Mouse (Mus musculus) regulatory T cell (primary cell): ENCODE data around the gene Tulp1.
"Not testable (repeated sequence)": the region's sequence is repeated elsewhere in the genome, so short reads cannot be mapped to it uniquely, and the experiment has no call there.

Experiments
- in situ Hi-C: fragments of 300-600 bp; cut with MboI, MseI; formaldehyde crosslinking; loops from one replicate; pipeline ENCODE4 v1.15.1; 2025; ENCODE audit warnings: high pct_unique_total_duplicates

Tulp1 gene

DNA sequence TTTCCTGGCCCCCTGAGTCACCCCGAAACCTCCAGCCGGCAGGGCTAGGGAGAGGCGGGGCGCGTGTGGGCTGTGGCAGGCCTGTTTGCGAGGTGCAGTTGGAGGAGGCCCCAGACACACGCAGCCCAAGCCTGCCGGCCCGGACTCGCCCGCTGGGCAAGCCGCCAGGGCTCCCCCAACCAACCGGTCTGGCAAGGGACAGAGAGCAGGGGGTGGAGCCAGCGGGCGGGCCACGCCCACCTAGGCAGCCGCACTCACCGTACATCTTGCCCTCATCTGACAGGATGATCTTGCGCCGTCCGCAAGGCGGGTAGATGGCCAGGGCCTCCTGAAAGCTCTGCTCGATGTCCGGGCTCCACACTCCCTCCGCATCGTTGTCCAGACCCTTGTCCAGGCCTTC is 23.9 kb downstream of the Tulp1 start:
- in situ Hi-C loops, result no loop called here

DNA sequence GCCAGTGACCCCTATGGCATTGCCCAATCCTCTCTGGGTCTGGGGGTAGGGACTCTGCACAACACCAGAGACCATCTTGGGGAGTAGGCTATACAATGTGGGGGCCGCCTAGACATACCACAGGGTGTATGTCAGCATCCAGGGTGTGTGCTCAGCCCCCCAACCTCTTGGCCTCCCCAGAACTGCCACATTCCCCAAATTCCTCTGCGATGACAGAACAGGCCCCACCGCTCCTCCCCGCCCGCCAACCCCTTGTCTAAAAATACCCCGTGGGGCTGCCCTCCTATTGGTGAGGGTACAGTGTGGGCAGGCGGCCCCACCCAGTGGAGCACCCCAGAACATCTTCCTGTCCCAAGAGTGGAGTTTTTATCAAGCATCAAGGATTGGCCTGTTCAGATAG is 24.4 kb downstream of the Tulp1 start:
- in situ Hi-C loops, result no loop called here

DNA sequence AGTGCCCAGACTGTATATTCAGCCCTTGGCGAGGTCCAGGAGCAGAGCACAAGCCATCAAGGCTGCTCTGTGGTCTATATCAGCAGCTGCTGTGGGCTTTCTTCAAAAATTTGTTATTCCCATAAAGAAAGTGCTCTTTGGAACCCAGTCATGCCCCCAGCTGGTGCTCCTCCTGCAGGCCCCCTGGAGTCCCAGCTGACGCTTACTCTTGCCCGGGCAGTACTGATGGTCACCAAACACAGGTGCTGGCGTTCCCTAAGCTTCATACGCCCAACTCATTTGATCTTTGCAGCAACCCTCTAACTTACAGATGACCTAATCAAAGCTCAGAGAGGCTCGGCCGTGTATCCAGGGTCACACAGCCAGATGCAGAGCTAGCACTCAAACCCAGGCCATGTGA is 27.5 kb downstream of the Tulp1 start:
- in situ Hi-C loops, result no loop called here

DNA sequence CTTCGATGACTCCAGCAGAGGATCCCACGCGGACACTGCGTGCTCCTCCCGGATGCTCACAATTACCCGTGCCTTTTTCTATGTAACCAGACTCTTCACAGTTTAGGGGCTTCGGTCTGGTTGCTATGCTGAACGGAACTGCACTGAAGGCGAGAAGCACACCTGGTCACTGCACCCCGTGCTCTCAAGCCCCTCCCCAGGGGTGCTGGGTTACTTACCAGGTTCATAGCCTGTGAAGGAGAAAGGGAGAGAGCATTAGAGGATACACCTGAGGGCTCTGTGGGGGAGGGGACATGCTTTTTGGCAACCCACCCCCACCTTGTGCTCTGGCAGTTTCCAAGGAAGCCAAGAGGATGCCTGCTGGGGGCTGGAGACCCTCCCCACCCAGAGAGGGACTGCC is 29.8 kb downstream of the Tulp1 start:
- in situ Hi-C loops, result no loop called here

DNA sequence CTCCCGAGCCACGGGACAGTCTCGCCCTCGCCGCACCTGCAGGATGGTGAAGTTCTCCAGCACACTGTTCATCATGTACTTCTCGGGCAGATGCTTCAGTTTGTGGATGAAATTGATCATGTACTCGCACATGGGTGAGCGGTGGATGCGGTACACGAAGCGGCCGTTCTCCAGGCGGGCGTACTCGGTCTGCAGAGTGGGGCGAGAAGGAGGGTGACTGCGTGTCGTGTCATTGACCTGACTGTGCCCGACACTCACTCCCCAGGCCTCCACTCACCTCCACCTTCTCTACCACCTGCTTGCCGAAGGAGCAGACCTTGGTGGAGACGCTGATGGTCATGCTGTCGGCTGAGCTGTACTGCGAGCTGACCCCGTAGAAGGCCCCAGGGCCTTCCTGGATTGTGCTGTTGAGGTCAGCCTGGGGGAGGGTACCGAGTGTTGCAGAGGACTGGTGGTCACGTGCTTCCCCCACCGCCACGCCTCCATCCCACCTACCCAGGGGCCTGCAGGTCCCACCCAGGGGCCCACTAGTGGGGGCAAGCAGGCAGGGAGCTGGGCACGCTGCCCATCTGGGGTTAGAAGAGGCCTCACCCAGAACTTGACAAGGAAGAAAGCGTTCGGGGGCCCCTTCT is 32.0 kb downstream of the Tulp1 start:
- in situ Hi-C loops, result no loop called here

DNA sequence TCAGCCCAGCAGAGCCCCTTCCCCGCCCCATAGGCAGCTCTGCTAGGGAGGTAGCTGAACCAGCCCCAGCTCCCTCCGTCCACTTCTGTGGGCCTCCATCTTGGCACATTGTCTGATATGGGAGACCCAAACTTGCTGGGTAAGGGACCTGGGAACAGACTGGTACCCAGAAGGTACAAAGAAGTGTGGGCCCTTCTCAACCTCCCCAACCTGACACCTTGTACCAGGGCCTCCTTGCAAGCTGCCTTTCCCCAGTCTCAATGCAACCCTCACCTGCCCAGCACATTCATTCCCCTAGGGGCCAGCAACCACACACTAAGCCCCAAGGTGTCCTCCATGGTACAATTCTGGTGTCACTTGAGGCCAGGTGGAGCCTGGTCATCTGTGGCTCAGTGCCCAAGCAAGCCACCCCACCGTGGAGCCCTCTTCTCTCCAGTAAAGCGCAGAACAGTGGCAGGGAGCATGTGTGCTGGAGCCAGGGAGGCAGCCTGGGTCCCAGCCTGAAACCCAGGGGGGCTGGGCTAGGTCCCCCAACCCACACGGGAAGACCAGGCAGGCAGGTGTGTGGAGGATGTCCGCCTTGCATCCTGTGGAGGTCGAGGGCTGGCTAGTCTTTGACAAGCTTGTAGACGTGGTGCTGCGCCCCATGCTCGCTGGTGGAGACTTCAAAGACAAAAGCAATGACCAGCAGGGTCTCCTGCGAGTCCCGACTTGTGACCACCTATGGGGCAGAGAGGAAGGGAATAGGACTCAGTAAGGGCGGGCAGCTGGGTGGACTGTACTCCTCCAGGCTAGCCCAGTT is 32.7 kb downstream of the Tulp1 start:
- in situ Hi-C loops, result no loop called here

DNA sequence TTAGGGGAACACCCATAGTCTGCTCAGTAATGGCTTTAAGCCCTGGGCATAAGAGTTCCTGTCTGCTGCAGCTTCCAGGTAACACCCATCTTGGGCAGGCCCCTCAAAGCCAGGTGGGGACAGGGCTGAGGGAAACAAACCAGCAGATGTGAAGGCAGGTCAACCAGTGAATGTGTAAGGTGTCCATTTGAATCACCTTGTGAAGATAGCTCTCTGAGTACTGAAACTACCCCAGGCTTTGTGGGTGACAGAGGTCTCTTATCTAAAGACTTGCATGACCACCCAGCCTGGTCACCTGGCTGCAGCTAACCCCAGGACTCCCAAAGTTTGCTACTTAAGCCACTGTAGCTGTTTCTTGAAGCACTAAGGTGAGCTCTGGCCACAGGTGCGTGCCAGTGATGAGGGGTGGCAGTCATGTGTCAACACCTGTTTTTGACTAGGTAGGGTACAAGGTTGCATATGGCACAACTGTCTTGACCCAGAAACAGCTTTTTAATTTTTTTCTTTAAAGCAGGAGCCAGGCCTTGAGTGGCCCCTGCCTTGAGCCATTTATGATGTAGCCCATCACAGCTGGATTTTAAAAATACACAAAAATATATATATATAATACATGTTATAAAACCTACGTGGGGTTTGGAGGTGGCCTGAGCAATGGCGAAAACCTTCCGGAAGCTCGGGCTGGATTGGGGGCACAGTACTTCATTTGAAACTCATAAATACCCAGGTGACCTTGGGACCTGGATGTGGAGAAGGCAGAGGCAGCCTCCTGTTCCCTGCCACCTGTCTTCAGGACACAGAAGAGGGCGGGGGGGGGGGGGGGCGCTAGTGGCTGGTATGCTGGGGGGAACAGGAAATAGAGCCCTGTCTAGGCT is 33.5 kb downstream of the Tulp1 start:
- in situ Hi-C loops, result no loop called here

DNA sequence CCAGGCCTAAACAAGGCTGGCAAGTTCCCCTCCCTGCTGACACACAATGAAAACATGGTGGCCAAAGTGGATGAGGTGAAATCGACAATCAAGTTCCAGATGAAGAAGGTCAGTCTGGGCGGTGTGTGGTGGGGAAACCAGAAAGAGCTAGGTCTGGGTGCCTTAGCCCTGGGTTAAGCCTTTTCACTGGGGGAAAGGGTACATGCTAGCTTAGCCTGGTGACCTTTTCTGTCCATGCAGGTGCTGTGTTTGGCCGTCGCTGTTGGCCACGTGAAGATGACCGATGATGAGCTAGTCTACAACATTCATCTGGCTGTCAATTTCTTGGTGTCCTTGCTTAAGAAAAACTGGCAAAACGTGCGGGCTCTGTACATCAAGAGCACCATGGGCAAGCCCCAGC is 34.4 kb downstream of the Tulp1 start:
- in situ Hi-C loops, result not testable (repeated sequence)

DNA sequence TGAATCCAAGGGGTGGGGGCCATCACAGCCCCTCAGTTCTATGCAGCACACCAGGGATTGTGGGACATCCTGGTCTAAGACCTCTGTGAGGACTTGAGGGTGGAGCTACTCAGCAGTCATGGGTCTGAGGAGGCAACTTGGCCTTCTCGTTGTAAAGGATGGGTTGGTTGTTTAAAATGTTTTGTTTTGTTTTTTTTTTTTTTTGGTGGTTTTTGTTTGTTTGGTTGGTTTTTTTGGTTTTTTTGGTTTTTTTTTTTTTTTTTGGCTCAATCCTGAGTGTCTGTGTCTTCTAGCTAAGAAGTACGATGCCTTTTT is 34.8 kb downstream of the Tulp1 start:
- in situ Hi-C loops, result no loop called here

DNA sequence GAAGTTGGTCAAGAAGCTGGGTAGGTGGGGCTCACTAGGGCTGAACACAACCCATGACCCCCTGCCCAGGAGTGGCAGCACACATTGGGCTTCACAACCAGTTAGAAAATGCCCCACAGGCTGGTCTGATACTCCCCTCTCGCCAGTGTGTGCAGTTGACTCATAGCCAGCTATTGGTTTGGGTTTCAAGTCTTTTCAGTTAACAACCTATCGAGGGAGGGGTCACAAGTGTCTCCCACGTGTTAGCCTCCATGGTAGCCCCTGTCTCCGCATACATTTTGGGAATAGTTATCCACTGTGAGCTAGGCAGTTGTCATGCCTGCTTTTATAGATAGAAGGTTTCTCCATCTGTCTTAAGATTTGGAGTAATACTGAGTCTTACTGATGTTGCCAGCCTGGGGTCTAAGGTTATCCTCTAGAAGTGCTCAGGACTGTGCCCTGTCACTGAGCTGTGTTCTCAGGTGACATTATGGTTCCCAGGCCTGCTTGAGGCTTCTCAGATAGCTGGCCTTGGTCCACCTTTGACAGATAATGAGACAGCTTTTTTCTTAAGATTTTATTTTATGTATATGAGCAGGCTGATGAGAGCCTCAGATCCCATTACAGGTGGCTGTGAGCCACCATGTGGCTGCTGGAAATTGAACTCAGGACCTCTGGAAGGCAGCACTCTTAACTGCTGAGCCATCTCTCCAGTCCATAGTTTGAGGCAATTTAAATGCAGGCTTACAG is 35.4 kb downstream of the Tulp1 start:
- in situ Hi-C loops, result no loop called here

DNA sequence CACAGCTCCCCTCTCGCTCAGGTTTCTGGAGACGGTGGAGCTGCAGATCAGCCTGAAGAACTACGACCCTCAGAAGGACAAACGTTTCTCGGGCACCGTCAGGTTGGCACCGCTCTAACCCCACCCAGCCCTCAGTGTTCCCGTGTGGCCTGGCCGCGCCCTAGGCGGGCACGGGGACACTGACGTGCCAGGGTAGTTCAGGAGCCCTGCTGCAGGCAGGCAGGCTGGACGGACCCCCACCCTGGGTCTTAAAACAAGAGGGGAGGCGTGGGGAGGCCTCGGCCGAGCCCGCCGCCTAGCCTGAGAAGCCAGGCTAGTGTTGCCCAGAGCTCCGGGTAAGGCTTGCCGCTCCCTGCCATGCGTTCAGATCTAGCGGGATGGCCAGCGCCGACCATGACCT is 36.1 kb downstream of the Tulp1 start:
- in situ Hi-C loops, result no loop called here

DNA sequence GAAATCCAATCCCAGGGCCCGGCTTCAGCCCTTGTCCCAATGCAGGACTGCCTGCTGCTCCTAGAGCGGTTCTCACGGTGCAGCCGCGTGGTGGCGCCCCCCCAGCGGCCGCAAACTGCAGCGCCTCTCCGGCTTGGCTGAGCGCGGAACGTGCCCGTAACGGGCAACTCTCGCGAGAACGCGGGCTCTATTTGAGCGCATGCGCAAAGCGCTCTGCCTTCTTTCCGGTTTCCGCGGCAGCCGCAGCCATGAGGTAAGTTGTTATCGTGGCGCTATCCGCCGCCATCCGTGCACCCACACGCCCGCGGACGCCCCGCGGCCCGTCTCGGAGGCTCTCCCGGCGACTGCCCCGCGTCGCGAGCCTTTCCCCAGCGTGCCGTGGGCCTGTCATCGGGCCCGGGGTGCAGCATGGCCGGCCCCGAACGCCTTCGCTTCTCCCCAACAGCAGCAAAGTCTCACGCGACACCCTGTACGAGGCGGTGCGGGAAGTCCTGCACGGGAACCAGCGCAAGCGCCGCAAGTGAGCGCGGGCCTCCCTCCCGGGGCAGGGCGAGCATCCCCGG is 36.6 kb downstream of the Tulp1 start, which contains the start of gene Rpl10a:
Gene Rpl10a (plus strand): TSS at position 106 of the 563 bp plus-strand sequence.
- in situ Hi-C loops, result no loop called here

DNA sequence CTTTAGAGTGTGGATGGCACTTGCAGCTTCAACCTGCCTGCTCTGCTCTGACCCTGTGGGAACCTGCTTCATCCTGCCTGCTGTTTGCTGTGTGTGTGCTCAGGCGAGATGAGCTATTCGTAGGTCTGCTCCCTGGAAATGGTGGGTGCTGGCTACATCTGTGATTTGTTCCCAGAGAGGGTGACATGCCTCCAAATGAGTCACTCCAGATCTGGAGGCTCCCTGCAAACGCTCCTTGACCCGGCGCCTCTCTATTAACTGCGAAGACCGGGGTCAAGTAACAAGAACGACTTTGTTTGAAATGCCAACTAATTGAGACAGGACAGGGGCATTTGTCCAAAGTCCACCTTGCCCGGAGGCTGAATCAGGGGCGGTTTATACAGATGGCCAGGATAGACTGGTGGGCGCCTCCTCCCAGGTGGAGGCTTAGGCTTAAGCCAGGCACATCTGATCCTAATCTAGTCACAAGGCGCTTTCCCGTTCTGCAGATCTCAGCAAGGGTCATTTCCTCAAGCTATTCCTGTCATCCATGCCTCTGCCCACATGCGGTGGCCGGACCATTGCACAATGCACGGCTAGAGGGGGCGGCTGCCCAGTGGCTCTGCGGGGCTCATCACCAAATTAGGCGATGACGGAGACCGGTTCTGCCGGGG is 37.2 kb downstream of the Tulp1 start:
- in situ Hi-C loops, result no loop called here

DNA sequence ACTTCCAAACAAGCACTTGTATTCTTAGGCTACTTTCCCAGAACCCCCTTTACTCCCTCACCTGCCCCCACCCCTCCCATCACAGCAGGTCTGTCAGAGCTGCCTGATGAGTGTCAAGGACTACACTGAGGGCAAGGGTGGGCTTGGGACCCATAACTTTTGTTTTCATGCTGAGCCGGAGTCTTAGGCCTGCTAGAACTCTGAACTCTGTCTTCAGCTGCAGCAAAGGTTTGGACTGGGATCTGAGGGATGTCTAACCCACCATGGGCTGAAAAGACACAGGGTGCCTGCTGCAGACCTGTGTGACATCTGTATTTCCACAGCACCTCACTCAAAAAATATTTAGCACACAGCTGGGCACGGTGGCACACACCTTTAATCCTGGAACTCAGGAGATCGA is 38.1 kb downstream of the Tulp1 start:
- in situ Hi-C loops, result no loop called here

DNA sequence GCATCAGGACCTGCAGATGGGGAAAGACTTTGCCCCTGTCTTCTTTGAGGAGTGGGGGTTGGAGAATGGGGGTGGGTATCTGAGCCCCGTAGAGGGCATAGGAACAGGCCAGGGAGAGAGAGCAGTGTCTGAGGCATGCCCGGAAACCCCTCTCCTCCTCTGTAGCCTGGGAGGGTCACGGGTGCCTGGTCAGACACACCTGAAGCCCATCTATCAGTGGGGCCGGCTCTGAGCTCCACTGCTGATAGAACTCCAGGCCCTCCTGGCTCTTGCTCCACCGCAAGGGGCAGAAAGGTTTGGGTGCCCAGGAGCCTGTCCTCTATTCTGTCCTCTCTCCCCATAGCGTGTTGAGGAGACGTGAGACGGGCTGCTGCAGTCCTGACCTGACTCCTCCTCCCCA is 39.3 kb downstream of the Tulp1 start:
- in situ Hi-C loops, result no loop called here

DNA sequence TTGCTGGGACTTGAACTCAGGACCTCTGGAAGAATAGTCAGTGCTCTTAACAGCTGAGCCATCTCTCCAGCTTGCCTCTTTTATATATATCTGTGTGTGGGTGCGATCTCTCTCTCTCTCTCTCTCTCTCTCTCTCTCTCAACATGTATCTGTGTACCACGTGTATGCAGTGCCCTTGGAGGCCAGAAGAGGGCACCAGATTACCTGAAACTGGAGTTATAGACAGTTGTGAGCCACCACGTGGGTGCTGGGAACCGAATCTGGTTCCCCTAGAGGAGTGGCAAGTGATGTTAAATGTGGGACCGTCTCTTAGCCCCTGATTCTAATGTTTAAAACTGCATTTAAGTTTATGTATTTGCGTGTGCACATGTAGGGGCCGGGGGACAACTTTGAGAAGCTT is 40.6 kb downstream of the Tulp1 start:
- in situ Hi-C loops, result not testable (repeated sequence)

DNA sequence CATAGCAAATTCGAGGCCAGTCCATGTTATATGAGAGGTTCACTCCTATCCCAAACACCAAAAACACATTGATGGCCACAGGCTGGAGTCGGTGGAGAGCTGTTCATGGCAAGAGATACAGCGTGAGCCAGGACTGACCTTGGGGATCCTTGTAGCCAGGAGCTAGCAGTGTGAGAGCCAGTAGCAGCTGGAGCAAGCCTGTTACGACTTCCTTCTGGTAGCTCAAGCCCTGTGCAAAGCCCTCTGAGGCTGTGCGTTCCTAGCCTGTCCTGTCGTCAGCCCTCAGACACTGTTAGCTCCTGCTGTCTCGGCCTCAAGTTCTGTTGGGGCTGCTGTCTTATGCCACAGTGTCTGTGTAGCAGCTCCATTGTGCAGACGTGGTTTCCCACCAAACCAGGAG is 41.2 kb downstream of the Tulp1 start:
- in situ Hi-C loops, result no loop called here

DNA sequence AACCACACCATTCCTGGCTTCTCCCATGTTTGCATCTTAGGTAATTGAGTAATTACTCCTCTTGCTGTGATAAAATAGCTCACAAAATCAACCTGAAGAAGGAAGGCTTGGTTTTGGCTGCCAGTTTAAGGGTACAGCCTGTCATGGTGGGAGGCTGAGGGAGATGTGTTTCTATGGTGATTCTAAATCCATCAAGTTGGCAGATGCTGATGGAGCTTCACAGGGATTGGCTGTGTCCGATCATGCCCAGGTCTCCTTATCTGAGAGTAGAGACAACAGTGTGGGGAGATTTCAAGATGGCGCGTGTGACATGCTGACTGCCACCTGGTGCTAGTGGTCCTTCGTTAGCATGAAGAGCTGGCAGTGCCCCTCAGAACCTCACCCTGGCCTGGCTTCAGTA is 43.3 kb downstream of the Tulp1 start:
- in situ Hi-C loops, result no loop called here

DNA sequence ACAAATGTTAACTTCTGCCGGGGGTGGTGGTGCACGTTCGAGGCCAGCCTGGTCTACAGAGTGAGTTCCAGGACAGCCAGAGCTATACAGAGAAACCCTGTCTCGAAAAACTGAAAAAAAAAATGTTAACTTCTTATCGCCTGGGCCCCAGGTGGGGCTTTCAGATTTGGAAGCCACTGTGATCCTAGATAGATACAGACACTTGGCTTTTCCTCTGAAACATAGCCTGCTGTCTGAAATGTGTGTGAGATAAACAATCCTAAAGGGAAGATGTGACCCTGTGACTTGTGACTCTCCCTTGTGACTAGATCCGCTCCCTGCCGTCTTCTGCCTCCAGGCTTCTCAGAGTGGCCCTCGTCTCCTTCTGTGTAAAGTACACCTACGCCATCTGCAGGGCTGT is 47.3 kb downstream of the Tulp1 start:
- in situ Hi-C loops, result loop anchor here (10.0 kb wide), 1 partner anchor 1737 kb away; no protein-coding TSS in a partner anchor

DNA sequence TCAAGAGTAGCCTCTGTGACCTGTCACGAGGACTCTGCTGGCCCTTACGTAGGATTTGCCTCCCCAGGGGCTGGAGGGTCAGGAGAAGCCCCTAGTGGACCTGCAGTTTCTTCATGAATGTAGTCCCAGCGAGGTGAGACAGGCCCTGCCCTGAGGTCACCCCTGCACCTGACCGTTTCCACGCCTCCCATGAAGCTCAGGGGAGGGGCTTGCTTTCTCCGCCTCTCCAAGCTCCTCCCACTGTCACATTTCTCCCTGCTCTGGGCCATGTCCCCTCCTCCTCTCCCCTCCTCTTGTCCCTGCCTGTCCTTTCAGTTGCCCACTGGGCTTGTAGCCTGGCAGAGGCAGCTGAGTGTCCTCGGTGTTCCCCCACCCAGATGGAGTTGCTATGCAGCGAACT is 47.9 kb downstream of the Tulp1 start:
- in situ Hi-C loops, result loop anchor here (10.0 kb wide), 1 partner anchor 1738 kb away; no protein-coding TSS in a partner anchor

DNA sequence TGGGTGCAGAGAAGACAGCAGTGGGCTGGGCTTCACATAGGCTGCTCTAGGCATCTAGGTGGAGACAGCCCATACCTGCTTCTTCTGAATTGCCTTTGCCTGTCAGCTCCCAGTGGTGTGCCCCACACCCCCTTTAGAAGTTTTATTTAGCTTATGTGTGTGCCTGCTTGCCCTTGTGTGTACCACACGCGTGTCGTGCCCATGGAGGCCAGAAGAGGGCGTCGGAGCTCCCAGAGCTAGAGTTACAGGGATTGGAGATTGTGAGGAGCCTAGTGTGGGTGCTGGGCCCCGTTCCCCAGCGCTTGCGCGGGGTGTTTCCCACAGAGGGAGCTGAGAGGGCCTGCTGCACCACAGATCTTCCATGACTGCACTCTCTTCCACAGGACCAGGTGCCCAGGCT is 48.5 kb downstream of the Tulp1 start:
- in situ Hi-C loops, result loop anchor here (10.0 kb wide), 1 partner anchor 1738 kb away; no protein-coding TSS in a partner anchor
